Mouse (Mus musculus): ENCODE measurements around the gene B3galt1.

B3galt1 gene

DNA sequence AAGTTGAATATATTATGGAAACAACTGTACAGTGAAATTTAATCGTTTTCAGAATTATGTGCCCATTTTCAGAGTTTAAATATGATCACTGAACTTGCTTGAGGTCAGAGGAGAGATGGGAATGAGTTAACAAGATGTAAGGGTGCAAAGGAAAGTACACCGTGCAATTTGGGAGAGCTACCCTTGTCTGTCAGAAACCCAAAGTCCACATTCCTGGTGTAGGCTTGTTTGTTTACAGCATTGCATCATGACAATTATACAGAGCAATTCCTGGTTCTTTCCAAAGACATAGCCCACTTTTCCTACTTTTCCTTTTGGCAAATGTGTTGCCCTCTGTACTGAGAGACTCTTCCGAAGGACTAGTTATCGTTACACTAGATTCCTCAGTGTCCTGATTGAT lies 390.5 kb downstream of the B3galt1 start:
- no peak for DNase-seq

GRCm38 (mm10) chr2:67957561-67957960 lies 391.9 kb downstream of the B3galt1 start:
- DNase-seq = peak; percentile 27 to 43

GRCm38 (mm10) chr2:67960711-67961110 lies 395.0 kb downstream of the B3galt1 start:
- DNase-seq = no peak

DNA sequence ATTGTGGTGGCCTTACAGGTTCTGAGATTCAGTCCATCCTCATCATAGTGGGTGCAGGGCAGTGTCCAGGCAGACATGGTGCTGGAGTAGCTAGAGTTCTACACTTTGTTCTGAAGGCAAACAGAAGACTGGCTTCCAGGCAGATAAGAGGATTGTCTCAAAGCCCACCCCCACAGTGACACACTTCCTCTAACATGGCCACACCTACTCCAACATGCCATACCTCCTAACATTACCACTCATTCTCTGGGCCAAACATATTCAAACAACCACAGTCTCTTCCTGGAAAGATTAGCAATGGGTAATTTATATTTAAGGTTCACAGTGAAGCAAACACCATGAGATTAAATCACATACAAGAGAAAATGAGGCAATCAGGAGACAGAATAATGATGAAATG lies 403.1 kb downstream of the B3galt1 start:
- DNase-seq = no peak

- DNase-seq = no peak
Measured at GRCm38 (mm10) chr2:67971091-67971490, 405.4 kb downstream of the B3galt1 start.

GRCm38 (mm10) chr2:67971576-67971975 lies 405.9 kb downstream of the B3galt1 start:
- no peak for DNase-seq

DNA sequence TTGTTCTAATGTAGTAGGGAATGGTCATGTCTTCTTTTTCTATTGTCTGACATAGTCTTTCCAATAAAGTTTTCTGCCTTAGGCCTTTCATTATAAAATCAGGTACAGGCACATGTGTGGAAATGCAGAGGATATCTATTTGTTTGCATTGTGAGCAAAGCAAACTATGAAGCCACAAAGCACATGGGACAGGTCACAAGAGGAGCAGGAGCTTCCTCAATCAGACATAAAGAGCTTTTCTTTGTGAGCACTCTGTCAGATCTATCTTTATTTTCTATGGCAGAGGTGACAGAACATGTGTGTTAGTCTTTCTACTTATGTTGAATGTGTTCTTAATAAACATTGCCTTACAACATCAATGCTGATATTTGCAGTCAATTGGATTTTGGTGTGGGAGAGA lies 410.1 kb downstream of the B3galt1 start:
- DNase-seq = no peak

- no peak for DNase-seq
Measured at GRCm38 (mm10) chr2:67976488-67976887, 410.8 kb downstream of the B3galt1 start.

GRCm38 (mm10) chr2:67977620-67978262 lies 412.1 kb downstream of the B3galt1 start:
- DNase-seq = no peak

GRCm38 (mm10) chr2:67983563-67983962 lies 417.9 kb downstream of the B3galt1 start:
- DNase-seq = no peak

DNA sequence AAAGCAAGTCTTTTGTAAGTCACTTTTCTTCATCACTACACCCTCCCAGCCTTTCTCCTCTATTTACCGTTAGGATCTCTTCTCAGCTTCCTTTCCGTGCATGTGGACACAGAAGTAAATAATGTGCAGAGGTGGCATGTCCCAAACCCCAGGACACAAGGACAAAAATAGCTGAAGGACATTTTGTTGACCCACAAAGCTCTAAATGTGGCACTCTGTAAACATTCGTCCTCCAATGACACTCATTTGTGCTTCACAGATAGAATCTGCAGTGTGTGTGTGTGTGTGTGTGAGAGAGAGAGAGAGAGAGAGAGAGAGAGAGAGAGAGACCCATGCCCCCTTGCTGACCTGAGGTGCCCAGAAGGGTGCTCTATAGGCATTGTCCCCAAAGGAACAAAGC lies 419.5 kb downstream of the B3galt1 start:
- no peak for DNase-seq

- DNase-seq = no peak
Measured at GRCm38 (mm10) chr2:67993421-67993820, 427.8 kb downstream of the B3galt1 start.

GRCm38 (mm10) chr2:68003091-68003490 lies 437.4 kb downstream of the B3galt1 start:
- DNase-seq = no peak

DNA sequence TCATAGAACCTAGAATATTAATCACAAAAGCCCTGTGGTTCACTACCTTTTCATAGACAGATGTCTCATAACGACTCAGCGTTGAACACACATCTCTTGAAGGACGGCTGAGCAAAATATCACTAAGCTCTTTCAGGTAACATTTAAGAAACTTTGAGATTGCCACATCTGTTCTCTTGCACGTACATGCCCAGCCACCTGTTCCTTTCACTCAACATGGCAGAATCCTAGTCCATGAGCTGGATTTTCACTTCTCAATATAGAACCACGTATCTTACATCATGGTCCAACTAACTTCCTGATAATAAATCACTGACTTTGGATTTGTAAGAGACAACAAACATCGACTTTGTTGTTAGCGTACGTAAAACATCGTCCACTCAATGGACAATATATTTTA lies 439.5 kb downstream of the B3galt1 start:
- no peak for DNase-seq

GRCm38 (mm10) chr2:68005711-68006110 lies 440.0 kb downstream of the B3galt1 start:
- DNase-seq = no peak

- DNase-seq = no peak
Measured at GRCm38 (mm10) chr2:68011336-68011735, 445.7 kb downstream of the B3galt1 start.

GRCm38 (mm10) chr2:68020251-68020680 lies 454.6 kb downstream of the B3galt1 start:
- DNase-seq = no peak

GRCm38 (mm10) chr2:68021541-68022152 lies 456.0 kb downstream of the B3galt1 start:
- DNase-seq = peak; percentile 28 to 55

DNA sequence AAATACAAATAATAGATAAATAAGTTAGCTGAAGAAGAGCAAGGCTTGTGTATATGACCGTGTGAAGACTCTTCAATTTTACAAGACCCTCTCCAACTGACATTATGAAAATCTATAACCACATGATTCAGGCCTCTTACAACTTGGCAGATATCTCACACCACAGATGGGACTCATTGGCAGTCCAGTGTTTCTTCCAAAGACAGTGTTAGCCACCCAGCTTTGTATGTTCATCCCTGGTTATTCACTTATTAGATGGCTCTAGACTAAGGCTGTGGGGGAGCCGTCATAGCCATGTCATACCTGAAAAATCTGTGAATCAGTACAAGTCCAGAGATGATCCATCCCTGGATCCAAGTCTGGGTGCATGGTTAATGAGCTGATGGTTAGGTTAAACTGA lies 463.1 kb downstream of the B3galt1 start:
- no peak for DNase-seq

DNA sequence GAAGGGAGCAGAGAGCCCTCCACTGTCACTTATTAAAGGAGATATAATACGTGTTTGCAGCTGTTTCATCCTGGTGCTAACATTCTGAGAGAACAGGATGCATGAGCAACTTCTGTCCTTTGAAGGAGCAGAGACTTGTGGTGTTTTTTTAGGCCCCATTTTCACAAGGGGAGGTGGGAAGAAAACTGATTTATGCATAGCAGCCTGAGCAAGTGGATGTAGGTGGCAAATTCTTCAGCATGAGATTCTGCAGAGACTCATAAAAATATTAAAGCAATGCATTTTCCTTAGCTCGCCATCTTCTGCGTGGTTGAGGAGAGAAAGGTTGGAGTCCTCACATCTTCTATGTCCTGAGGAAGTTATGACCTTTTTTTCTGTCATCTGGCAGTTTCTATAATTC lies 469.0 kb downstream of the B3galt1 start:
- DNase-seq = no peak

- no peak for DNase-seq
Measured at GRCm38 (mm10) chr2:68040752-68041151, 475.1 kb downstream of the B3galt1 start.

DNA sequence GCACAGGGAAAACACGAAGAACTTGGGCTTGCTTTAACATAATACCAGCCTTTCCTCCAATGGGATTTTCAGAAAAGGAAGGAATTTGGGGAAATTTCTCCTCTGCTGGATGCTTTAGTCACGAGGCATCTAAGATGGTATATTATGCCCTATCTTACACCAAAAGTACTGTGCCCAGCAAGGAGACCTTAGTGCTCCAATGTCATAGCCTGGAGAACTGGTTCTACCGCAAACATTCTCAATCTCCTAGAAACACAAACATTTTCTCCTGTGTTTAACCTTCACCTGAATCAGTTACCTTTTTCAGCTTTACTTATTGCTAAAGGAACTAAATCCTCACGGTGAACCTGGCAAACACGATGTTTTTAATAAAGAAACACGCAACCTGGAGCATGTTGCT lies 486.8 kb downstream of the B3galt1 start:
- no peak for DNase-seq

- no peak for DNase-seq
Measured at GRCm38 (mm10) chr2:68053243-68053642, 487.6 kb downstream of the B3galt1 start.

GRCm38 (mm10) chr2:68061341-68061740 lies 495.7 kb downstream of the B3galt1 start:
- DNase-seq = no peak
